Mouse (Mus musculus) embryonic facial prominence, embryonic 11.5 days (tissue): ENCODE results near the gene Arhgap44. TPM values are rescaled to one million over a fixed set of nuclear protein-coding genes. Genes with fewer than 3 reads are reported as not detected.

ENCODE experiments used
- ATAC-seq: fragments of 200-750 bp; cut with Nextera tagmentation; replicated peaks from 2 replicates; pipeline ENCODE4 v1.8.0; 2017; ENCODE audit warnings: low read depth; ENCODE audit not compliant: insufficient number of reproducible peaks, low FRiP score, low TSS enrichment
- DNase-seq: peaks from one replicate; pipeline ENCODE4 v3.0.0-alpha.2; 2015; ENCODE audit warnings: low spot score
- H3K27ac ChIP-seq: fragments of 300-500 bp; sonication (generic); replicated peaks from 2 replicates; pipeline ENCODE4 v1.5.1; 2014; ENCODE audit warnings: mild to moderate bottlenecking, low read depth, low read length, control low read depth
- H3K27me3 ChIP-seq: fragments of 300-500 bp; sonication (generic); 2 replicates; pipeline ENCODE4 v1.6.1; 2014; ENCODE audit warnings: mild to moderate bottlenecking, low read length, moderate library complexity, mixed read lengths; ENCODE audit not compliant: control insufficient read depth, insufficient read depth
- H3K36me3 ChIP-seq: fragments of 300-500 bp; sonication (generic); replicated peaks from 2 replicates; pipeline ENCODE4 v1.6.1; 2014; ENCODE audit warnings: low read depth, mild to moderate bottlenecking, low read length, moderate library complexity, mixed read lengths; ENCODE audit not compliant: control insufficient read depth, insufficient read depth
- H3K4me1 ChIP-seq: fragments of 300-500 bp; sonication (generic); 2 replicates; pipeline ENCODE4 v1.6.1; 2014; ENCODE audit warnings: low read length, mixed read lengths; ENCODE audit not compliant: control insufficient read depth, insufficient read depth
- H3K4me2 ChIP-seq: fragments of 300-500 bp; sonication (generic); 2 replicates; pipeline ENCODE4 v1.6.1; 2014; ENCODE audit warnings: low read depth, mild to moderate bottlenecking, control low read depth, low read length, moderate library complexity
- H3K4me3 ChIP-seq: fragments of 300-500 bp; sonication (generic); 2 replicates; pipeline ENCODE4 v1.5.1; 2014; ENCODE audit warnings: low read depth, low read length, control low read depth
- H3K9ac ChIP-seq: fragments of 300-500 bp; sonication (generic); replicated peaks from 2 replicates; pipeline ENCODE4 v1.6.1; 2014; ENCODE audit warnings: mild to moderate bottlenecking, control low read depth, low read length
- H3K9me3 ChIP-seq: fragments of 300-500 bp; sonication (generic); replicated peaks from 2 replicates; pipeline ENCODE4 v1.6.1; 2016; ENCODE audit warnings: mild to moderate bottlenecking, low read length, inconsistent platforms, mixed read lengths; ENCODE audit not compliant: control insufficient read depth
- WGBS: fragments of 180-500 bp; shearing (Covaris S2); extraction: QIAGEN DNeasy Blood & Tissue Kit; methylation state at CpG from one replicate; pipeline ENCODE4 v1.1.7; 2014; 5-methylcytosine and 5-hydroxymethylcytosine counted together
- polyA plus RNA-seq: library from polyadenylated mRNA; unstranded; fragments of >200 nt; fragmentation: Nextera tagmentation; extraction: Ambion mirVana; gene quantifications from 2 replicates; pipeline ENCODE4 v1.2.1, GENCODE M21; 2014

The Arhgap44 gene
- polyA plus RNA-seq, 1 experiment from 2014 or later, result 3.3 TPM

- WGBS, result 92% methylated on average over 4 of the region's 4 CpGs
- H3K4me3 ChIP-seq, result no peak overlapping the region
- H3K36me3 ChIP-seq, result no peaks in the 10 kb centered on the region
- no peak overlapping the region for H3K9ac ChIP-seq
- ATAC-seq, result no peak
- H3K4me1 ChIP-seq, result no peaks in the 10 kb centered on the region
- no peaks in the 10 kb centered on the region for H3K27me3 ChIP-seq
- H3K9me3 ChIP-seq, result no peaks in the 10 kb centered on the region
- H3K4me2 ChIP-seq, result no peak overlapping the region
- H3K27ac ChIP-seq, result no peak overlapping the region
- DNase-seq, result no peak
Measured at GRCm38 (mm10) chr11:65133661-65134060, 29.1 kb downstream of the Arhgap44 start.

GRCm38 (mm10) chr11:65129110-65129509 lies 33.7 kb downstream of the Arhgap44 start:
- ATAC-seq (no peak), DNase-seq (no peak)
- no peak overlapping the region for H3K27ac ChIP-seq
- H3K9ac ChIP-seq, result no peak overlapping the region
- H3K9me3 ChIP-seq, result no peaks in the 10 kb centered on the region
- WGBS, result 75% methylated on average over 4 of the region's 4 CpGs
- no peaks in the 10 kb centered on the region for H3K27me3 ChIP-seq
- no peaks in the 10 kb centered on the region for H3K4me1 ChIP-seq
- H3K36me3 ChIP-seq, result no peaks in the 10 kb centered on the region
- H3K4me2 ChIP-seq, result no peak overlapping the region
- H3K4me3 ChIP-seq, result no peak overlapping the region

- Histone ChIP-seq H3K9me3 (no peaks in the 10 kb centered on the region), H3K27ac (no peak overlapping the region), H3K27me3 (no peaks in the 10 kb centered on the region), H3K4me3 (no peak overlapping the region), H3K4me1 (no peaks in the 10 kb centered on the region), H3K4me2 (no peak overlapping the region), H3K36me3 (no peaks in the 10 kb centered on the region), H3K9ac (no peak overlapping the region)
- 81% methylated on average over 4 of the region's 4 CpGs for WGBS
- DNase-seq (no peak), ATAC-seq (no peak)
Measured at GRCm38 (mm10) chr11:65128666-65129065, 34.1 kb downstream of the Arhgap44 start.

DNA sequence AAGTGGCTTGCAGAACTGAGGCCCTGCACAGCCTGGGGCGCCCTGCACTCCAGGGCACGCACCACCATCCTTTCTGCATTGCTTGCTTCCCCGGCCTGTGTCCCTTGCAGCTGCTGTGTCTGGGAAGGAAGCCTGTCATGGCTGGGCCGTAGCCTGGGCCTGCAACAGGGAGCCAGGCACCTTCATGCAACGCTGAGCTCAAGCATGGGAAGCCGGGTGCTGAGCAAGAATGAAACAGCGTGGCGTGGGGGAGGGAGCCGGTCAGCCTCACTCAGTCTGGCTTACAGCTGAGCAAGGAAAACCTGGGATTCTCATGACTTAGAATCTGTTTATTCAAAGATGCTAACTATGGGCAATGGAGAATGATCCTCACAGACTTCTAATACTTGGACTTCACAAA lies 36.2 kb downstream of the Arhgap44 start:
- ATAC-seq (0 out of 2 replicates have a peak, but pooled peaks have one; percentile 29), DNase-seq (no peak)
- no peak overlapping the region for H3K4me2 ChIP-seq
- H3K36me3 ChIP-seq, result no peaks in the 10 kb centered on the region
- H3K9me3 ChIP-seq, result no peaks in the 10 kb centered on the region
- no peaks in the 10 kb centered on the region for H3K4me1 ChIP-seq
- no peak overlapping the region for H3K9ac ChIP-seq
- WGBS, result 64% methylated on average over 9 of the region's 9 CpGs
- H3K4me3 ChIP-seq, result no peak overlapping the region
- H3K27me3 ChIP-seq, result no peaks in the 10 kb centered on the region
- no peak overlapping the region for H3K27ac ChIP-seq

GRCm38 (mm10) chr11:65124913-65125418 lies 37.8 kb downstream of the Arhgap44 start:
- no peaks in the 10 kb centered on the region for H3K9me3 ChIP-seq
- peak; percentile 41 for DNase-seq
- no peak overlapping the region for H3K27ac ChIP-seq
- no peaks in the 10 kb centered on the region for H3K36me3 ChIP-seq
- no peak overlapping the region for H3K4me2 ChIP-seq
- WGBS, result 58% methylated on average over 8 of the region's 8 CpGs
- no peak overlapping the region for H3K9ac ChIP-seq
- H3K4me1 ChIP-seq, result no peaks in the 10 kb centered on the region
- no peaks in the 10 kb centered on the region for H3K27me3 ChIP-seq
- ATAC-seq, result peak; percentile 81
- H3K4me3 ChIP-seq, result no peak overlapping the region

DNA sequence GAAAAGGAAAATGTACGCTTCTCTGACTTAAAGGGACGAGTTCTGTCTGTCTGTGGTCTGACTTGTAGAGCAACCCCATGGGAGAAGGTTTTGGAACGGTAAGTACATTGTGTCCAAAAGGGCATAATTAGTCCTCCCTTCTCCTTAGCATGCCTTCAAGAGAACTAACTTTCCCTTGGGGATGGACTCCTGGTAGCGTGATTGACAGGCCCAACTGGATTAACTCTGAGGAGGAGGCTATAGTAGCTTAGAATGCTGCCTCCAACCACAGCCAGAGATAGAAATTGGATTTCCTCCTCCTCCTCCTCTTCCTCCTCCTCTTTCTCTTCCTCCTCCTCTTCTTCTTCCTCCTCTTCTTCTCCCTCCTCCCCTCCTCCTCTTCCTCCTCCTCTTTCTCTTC lies 42.5 kb downstream of the Arhgap44 start:
- Histone ChIP-seq H3K4me2 (no peak overlapping the region), H3K9me3 (no peaks in the 10 kb centered on the region), H3K4me3 (no peak overlapping the region), H3K27ac (no peak overlapping the region), H3K36me3 (no peaks in the 10 kb centered on the region), H3K4me1 (no peaks in the 10 kb centered on the region), H3K27me3 (no peaks in the 10 kb centered on the region), H3K9ac (no peak overlapping the region)
- ATAC-seq, result no peak
- no peak for DNase-seq
- WGBS, result 84% methylated on average over 4 of the region's 4 CpGs

GRCm38 (mm10) chr11:65115811-65116210 lies 47.0 kb downstream of the Arhgap44 start:
- H3K36me3 ChIP-seq, result no peaks in the 10 kb centered on the region
- 85% methylated on average over 6 of the region's 6 CpGs for WGBS
- no peak overlapping the region for H3K4me2 ChIP-seq
- no peak overlapping the region for H3K27ac ChIP-seq
- ATAC-seq, result no peak
- H3K4me3 ChIP-seq, result no peak overlapping the region
- H3K9ac ChIP-seq, result no peak overlapping the region
- H3K9me3 ChIP-seq, result no peaks in the 10 kb centered on the region
- DNase-seq, result no peak
- H3K27me3 ChIP-seq, result no peaks in the 10 kb centered on the region
- H3K4me1 ChIP-seq, result no peaks in the 10 kb centered on the region

DNA sequence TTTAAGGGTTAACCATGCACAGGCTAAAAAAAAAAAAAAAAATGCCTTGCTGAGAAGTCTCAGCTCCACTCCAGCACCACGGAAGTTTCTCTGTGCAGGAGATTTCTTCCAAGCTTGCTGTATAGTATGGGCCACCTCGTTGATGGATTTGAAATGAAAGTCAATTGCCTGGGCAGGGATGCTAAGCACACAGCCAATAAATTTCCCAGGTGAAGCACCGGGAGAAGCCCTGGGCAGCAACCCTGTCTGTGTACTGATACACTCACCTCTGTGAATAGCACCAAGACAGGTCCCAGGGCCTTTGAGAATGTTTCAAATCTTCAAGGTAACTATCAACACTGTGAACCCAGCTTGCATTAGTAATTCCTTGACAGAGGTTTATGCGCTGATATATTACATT lies 50.7 kb downstream of the Arhgap44 start:
- no peak for DNase-seq
- no peak overlapping the region for H3K9ac ChIP-seq
- H3K27me3 ChIP-seq, result no peaks in the 10 kb centered on the region
- WGBS, result 56% methylated on average over 4 of the region's 4 CpGs
- no peak overlapping the region for H3K27ac ChIP-seq
- no peak overlapping the region for H3K4me2 ChIP-seq
- ATAC-seq, result no peak
- H3K4me1 ChIP-seq, result no peaks in the 10 kb centered on the region
- H3K9me3 ChIP-seq, result no peaks in the 10 kb centered on the region
- H3K36me3 ChIP-seq, result no peaks in the 10 kb centered on the region
- H3K4me3 ChIP-seq, result no peak overlapping the region
